Mouse (Mus musculus): Measurements from ENCODE around the gene A830005F24Rik.

Gene A830005F24Rik

GRCm38 (mm10) chr13:48544867-48545266, 31.5 kb downstream of the A830005F24Rik start:
- no peak for DNase-seq (ENCODE audit: low read depth, low spot score)

- DNase-seq (ENCODE audit: low read depth, low spot score): peak; percentile 98
These were observed 32.3 kb downstream of the A830005F24Rik start for GRCm38 (mm10) chr13:48545476-48546281.

- peak; percentile 98 for DNase-seq (ENCODE audit: low read depth, low spot score)
These were observed 33.1 kb downstream of the A830005F24Rik start for GRCm38 (mm10) chr13:48546330-48546917.

GRCm38 (mm10) chr13:48547623-48548022, 34.3 kb downstream of the A830005F24Rik start:
- DNase-seq (ENCODE audit: low read depth, low spot score): no peak

GRCm38 (mm10) chr13:48548296-48548695, 34.9 kb downstream of the A830005F24Rik start:
- peak; percentile 96 for DNase-seq (ENCODE audit: low read depth, low spot score)

- peak; percentile 92 for DNase-seq (ENCODE audit: low read depth, low spot score)
These were observed 39.1 kb downstream of the A830005F24Rik start for GRCm38 (mm10) chr13:48552181-48553090.

GRCm38 (mm10) chr13:48553511-48553910, 40.1 kb downstream of the A830005F24Rik start:
- DNase-seq (ENCODE audit: low read depth, low spot score): peak; percentile 62

- DNase-seq (ENCODE audit: low read depth, low spot score): no peak
These were observed 41.2 kb downstream of the A830005F24Rik start for GRCm38 (mm10) chr13:48554552-48554951.

GRCm38 (mm10) chr13:48555976-48556375, 42.6 kb downstream of the A830005F24Rik start:
- no peak for DNase-seq (ENCODE audit: low read depth, low spot score)

- no peak for DNase-seq (ENCODE audit: low read depth, low spot score)
These were observed 48.1 kb downstream of the A830005F24Rik start for GRCm38 (mm10) chr13:48561481-48561880.

- no peak for DNase-seq (ENCODE audit: low read depth, low spot score)
These were observed 49.0 kb downstream of the A830005F24Rik start for GRCm38 (mm10) chr13:48562336-48562735.

Data from 3T3-L1 (cell line).